Mouse (Mus musculus) mesoderm, embryonic 11.5 days (tissue): ENCODE data around the gene Gstt3.
"Not testable (repeated sequence)": the region's sequence is repeated elsewhere in the genome, so short reads cannot be mapped to it uniquely, and the experiment has no call there.

ENCODE experiments used
- DNase-seq: peaks from one replicate; pipeline ENCODE4 v3.0.0-alpha.2; 2012; ENCODE audit warnings: low read depth, low spot score

Gene Gstt3

DNA sequence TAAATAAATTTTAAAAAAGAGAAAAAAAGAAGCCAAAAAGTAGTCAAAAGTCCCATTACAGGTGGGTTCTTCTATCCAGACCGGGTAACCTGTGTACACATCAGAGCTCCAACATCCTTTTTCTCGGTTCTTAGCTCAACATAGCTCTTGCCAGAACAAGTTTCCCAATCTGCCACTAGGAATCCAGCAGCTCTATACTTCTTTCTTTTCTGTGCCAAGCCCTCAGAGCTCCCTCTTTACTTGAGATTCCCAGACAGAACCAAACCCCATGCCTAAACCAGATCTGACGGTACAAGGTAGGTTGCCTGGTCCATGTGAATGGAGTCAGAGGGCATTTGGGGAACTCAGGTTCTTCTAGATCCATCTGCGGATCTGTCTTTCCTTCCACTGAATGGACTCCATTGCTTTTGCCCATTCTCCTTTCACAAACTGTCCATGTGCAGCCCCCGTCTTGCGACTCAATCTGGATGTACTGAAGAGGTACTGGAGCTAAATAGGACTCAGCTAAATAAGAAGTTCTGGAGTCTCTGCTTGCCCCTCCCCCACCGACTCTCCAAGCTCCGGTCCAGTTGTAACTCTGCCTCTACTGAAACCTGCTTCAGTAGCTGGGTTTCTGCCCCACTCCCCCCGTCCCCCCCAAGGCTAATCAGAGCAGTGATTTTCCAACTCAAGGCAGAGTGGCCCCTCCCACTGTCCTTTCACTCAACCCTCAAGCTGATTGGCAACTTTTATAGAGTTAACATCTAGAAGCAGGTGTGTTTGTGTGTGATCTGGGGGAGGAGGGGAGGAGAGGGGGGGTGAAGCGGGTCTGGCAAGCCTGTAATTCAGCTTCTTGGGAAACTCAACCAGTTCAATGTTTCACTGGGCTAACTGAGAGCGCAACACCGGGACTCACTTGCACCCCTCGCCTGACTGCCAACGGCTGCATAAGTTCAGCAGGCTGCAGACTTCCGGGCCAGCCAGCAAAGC lies 1.7 kb downstream of the Gstt3 start:
- DNase-seq = no peak

DNA sequence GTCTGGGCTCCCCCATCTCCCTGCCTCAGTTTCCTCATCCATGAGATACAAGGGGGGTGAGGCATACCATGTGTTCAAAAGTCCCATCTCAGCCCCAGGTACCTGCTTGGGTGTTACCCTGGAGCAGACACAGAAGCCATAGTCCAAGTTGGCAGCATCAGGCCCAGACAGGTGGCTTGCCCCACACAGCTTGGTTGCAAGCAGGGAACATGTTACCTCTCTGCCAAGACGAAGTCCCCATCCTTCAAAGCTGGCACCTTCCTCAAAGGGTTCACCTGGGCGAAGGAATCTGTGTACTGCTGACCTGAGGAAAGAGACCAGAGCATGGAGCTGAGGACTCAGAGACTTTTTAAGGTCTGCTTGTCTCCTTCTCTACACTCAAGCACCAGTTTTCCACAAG lies 3.3 kb downstream of the Gstt3 start:
- DNase-seq = no peak

DNA sequence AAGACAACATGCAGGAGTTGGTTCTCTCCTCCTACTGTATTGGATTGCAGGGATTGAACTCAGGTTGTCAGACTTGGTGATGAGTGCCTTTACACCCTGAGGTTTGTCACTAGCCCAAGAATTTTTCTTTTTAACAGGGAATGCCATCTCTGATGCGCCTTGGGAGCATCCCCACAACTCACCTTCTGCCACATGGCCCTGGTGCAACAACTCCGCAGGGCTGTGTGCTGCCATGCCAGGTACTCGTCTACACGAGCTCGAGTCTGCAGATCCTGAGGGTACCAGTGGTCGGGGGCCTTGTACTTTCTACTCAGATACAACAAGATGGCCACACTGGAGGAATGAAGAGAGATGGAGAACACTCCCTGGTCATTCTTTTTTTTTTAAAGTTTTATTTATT lies 4.7 kb downstream of the Gstt3 start:
- DNase-seq = no peak

DNA sequence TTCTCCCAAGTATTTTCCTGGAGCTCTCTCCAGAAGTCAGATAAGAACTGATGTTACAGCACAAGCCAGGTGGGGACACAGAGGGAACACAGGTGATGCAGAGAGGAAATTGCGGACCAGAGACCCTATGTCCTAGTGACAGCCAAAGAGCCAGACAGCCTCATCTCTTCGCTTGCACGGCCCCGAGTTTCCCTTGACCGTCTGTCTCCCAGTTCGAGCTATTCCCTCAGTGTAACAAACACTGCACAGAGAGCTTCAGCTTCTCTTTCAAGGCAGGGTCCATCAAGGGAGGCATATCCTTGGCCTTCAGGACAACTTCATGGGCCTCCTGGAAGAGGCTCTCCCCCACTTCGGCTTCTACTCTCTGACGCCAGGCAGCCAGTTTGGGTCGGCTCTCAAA lies 6.6 kb downstream of the Gstt3 start:
- no peak for DNase-seq

DNA sequence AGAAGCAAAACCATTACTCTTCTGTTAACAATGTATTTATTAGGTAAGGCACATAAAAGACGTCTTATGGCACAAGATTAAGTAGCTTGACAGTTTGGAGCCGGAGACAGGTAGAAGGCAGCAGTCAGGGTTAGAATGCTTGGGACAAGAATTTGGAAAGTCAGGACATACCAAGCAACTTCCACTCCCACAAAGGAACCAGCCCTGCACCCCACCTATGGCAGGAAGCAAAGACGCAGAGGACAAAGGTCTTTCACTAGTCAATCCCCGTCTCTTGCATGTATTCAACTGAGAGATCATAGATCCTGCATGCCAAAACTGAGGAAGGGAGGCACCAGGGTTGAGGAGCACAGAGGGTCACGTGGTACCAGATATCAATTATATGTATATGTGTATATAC lies 7.1 kb downstream of the Gstt3 start:
- no peak for DNase-seq

DNA sequence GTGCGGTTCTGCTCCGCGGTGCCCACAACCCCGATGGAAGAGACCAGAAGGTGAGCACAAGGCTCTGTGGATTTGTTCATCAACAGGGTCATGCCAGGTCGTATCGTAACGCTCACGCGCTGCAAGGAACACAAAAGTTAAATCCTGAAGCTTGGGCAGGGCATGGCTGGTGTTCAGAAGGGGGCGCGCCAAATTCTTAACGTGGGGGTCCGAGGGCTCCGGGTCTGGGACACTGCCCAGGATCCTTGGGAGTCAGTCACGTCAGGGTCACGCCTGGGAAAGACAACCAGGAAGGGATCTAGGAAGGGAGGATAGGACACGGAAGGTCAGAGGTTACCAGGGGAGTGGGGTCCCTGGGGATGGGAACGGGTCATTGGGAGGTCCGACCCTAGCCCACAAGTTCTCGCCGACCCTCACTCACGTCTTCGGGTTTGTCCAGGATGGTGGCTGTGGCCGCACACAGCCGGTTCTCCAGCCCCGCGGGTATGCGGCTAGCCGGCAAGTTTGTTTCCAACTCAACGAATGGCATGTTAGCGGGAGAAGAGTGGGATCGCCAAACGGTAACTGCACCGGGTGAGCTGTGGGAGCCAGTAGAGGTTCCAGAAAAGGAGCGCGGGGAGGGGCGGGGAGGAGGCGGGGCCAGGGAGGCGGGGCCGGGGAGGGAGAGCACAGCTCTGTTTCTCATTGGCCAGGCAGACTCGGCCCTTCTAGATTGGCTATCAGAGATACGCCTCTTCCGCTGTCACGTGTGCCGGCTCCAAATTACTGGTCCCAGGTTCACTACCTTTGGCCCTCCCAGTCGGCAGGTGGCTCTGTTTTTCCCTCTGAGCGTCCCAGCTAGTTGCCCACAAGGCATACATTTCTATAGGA lies 8.2 kb downstream of the Gstt3 start, which contains the start of gene Ddt:
Ddt (minus strand) TSS at position 620 of the 870 bp plus-strand sequence.
- DNase-seq = peak; percentile 89

DNA sequence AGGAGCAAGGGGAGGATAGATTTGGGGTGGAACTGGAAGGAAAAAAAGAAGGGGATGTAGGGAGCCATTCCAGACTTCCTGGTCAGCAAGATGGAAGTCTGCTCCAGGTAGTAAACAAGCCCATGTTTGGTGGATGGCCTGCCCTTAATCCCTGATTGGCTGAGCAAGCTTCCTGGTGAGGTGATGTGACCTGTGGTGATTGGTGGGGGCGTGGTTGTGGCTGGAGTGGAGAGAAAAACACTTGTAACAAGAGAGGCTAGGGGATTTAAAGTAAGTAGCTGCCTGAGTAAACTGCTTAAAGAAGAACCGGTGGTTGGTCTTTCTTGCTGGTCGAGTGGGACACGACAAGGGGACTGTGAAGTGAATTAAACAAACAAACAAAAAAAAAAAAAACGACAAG lies 13.5 kb downstream of the Gstt3 start:
- not testable (repeated sequence) for DNase-seq

DNA sequence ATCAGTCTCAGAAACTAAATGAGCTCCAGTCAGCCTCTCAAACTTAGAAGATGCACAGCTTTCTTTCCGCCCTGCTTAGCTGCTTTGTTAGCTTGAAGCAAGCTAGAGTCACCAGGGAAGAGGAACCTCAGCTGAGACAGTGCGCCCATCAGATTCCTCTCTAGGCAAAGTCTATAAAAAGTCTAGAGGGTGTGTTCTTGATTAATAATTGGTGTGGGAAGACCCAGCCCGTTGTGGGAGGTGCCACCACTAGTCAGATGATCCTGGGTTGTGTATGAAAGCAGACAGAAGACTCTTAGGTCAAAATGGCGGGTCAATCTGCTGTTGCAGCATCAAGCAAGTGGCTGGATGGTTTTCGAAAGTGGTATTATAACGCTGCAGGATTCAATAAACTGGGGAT lies 14.4 kb downstream of the Gstt3 start:
- no peak for DNase-seq

DNA sequence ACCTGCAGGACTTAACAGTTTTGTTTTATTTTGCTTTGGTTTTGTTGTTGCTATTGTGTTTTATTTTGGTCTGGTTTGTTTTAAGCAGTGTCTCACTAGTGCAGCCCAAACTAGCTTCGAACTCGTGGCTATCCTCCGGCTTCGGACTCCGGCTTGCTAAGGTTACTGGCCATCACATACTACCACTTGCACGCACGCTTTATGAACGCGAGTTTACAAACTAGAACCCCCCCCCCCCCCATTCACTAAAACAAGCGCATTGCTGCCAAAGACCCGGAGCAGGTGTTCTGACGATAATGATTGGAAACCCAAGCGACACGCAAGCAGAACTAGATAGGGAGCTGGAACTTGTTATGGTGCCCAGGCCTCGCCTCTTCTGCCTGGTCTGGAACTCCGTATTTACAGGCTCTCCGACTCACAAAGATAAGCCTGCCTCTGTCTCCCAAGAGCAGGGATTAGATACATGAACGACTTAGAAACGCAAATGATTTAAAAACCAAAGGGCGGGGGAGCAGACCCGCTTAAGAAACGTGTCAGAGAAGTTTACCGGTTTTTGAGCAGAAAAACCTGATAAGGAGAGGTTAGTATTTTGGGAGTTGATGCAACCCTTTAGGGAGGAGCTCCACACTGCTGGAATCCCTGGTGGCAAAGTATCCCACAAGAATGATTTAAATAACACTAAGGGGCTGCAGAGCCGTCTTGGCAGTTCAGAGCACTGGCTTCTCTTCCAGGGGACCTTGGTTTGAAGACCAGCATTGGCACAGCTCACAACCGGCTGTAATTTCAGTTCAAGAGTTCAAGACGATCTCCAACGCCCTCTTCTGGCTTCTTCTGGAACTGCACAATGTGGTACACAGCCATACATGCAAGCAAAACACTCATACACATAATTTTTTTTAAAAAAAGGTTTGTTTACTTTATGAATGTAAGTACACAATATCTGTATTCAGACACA lies 16.4 kb downstream of the Gstt3 start:
- peak; percentile 89 for DNase-seq

DNA sequence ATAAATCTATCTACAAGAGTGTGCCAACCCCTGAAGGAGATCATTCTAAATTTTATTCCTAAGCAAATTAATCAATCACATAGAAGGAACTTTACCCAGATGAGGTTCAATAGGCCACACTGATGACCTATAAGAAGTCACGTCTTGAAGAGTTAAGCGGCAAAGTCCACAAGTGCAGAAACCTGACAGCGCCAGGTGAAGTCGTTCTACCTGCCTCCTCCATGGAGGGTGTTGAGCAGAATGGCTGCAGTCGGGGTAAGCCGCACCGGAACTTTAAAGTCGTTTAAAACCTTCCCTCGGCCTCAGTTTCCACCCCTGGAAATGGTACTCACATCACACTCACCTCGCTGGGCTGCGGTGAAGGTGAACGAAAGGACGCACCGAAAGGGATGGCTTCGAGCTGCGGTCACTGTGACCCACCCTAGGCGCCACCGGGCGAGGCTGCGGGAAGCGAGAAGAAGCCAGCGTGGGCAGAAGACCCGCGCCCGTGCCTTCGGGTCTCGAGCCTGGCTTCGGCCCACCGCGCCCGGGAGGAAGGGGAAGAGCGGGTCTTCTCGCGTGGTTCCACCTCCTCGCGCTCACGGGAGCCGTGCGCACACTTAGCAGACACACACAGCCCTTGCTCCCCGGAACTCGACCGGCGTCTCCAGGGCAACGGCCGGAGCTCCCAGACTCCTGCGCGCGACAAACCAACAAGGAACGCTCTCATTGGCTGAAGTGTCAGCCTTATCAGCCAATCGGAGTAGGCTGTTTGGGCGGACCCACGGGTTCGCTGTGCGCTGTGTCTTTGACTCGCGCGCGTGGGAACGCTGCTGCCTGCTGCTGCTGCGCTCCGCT lies 17.3 kb downstream of the Gstt3 start, which contains the start of gene Cabin1:
Cabin1 (minus strand) TSS at position 660 of the 837 bp plus-strand sequence.
- DNase-seq = peak; percentile 98

DNA sequence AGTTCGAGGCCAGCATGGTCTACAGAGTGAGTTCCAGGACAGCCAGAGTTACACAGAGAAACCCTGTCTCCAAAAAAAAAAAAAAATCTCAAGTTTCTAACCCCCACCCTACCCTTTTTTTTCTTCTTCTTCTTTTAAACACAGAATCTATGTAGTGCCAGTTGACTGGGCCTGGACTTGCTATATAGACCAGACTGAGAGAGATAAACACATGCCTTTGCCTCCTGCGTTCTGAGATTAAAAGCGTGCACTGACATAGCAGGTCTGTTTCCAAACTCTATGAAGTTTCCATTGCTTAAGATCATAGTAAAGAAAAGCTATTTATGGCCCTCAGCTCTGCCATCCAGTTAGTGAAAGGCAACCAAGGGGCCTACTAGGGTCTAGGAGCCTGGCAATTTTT lies 18.8 kb downstream of the Gstt3 start:
- DNase-seq = no peak

DNA sequence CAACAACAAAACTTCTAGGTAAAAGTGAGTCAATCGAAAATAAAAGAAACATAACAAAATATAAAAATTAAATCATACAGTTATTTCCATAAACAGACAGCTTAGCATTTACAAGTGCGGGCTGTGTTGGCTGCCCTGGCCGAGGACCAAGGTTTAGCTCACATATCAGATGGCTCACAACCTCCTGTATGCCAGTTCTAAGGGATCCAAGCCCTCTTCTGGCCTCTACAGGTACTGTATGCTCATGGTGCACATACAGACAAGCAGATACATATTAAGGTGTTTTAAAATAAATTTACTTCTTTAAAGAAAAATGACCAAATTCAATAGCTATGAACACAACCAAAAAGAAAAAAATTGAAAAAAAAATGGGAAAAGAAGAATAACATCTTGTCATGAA lies 20.9 kb downstream of the Gstt3 start:
- no peak for DNase-seq

DNA sequence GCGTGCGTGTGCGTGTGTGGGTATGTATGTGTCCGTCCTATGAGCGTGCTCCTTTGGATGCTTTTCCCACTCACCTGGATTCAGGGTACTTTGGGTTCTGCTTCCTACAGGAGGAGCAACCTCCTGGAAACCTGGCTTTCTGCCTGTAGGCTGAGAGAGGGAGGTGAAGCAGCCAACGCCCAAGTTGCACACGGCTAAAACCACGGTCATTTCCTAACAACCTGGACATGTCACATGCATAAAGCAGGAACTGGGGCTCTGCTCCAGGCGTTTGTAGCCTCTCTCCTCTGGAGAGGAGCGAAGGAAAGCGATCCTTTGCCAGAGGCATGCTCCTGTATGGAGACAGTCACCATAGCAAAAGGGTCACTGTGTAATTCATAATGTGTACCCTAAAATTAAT lies 24.5 kb downstream of the Gstt3 start:
- DNase-seq = no peak

DNA sequence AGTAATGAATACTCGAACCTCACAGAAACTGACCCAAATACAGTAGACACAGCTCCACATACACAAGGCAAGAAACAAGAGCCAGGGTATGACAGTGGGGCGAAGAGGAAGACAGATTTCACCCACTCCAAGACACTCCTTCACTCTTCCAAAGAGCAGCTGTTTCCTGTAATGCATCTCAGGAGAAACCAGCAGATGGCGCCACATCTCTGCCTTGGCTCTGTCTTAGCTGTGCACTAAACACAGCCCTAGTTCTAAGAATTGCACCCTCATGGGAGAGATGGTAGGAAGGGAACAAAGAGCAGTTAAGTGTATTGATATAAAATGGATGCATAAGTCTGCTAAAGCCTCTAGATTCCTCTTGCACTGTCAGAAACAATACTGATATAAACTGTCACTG lies 37.2 kb downstream of the Gstt3 start:
- DNase-seq = peak; percentile 88

DNA sequence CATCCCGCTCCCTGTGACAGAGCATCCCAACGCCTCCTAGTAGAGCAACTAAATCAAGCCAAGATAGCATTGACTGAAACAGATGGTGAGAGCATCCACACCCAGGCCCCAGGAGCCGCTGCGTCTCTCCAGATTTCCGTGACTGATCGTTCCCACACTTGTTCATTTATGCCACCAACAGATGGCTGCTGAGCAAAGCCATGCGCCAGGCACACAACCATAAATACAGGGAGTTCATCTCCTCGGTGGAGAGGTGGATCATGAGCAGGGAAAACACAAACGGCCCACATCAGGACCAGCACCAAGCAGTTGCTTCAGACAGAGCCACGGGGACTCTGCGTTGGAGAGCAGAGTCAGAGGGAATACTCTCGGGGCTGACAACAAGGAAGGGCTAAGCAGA lies 37.8 kb downstream of the Gstt3 start:
- no peak for DNase-seq

DNA sequence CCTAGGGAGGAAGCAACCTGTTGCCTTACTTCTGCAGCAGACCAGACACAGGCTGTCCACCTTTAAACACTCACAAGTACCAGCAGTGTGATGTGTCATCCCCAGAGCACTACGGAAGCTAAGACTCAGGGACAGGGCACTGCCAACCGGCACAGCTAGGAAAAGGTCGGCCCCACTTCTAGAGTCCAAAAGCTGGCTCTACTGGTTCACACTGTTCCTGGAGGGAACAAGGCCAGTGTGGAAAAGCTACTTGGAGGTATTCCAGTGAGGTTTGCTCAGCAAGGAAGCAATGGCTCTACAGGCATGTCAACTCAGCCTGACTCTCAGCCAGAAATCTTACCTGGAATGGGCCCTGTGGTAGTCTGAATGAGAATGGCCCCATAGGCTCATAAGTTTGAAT lies 40.3 kb downstream of the Gstt3 start:
- DNase-seq = no peak

DNA sequence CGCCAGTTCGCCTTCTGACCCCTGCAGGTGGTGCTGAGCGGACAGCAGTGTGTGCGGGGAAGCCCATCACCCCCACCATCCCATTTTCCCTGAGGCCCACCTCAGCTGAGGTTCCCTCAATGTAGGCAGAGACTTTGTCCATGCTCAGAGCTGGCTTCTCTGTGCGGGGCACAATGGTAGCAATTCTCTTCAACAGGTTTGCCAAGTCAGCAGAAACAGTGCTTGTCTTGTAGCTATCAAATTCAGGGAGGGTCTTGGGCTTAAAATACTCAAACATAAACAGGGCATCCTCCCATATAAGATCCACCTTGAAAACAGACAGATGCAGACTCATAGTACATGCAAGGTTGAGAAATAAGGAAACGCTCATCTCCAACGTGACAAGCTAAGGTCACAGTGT lies 55.8 kb downstream of the Gstt3 start:
- DNase-seq = no peak
